Mouse (Mus musculus): Measurements from ENCODE around the gene Aifm3. TPM values are rescaled to one million over a fixed set of nuclear protein-coding genes. Genes with fewer than 3 reads are reported as not detected.
"Not testable (repeated sequence)": the region's sequence is repeated elsewhere in the genome, so short reads cannot be mapped to it uniquely, and the experiment has no call there.

Aifm3 gene
- polyA plus RNA-seq, 1 experiment from 2014 or later, result 13.6 TPM

DNA sequence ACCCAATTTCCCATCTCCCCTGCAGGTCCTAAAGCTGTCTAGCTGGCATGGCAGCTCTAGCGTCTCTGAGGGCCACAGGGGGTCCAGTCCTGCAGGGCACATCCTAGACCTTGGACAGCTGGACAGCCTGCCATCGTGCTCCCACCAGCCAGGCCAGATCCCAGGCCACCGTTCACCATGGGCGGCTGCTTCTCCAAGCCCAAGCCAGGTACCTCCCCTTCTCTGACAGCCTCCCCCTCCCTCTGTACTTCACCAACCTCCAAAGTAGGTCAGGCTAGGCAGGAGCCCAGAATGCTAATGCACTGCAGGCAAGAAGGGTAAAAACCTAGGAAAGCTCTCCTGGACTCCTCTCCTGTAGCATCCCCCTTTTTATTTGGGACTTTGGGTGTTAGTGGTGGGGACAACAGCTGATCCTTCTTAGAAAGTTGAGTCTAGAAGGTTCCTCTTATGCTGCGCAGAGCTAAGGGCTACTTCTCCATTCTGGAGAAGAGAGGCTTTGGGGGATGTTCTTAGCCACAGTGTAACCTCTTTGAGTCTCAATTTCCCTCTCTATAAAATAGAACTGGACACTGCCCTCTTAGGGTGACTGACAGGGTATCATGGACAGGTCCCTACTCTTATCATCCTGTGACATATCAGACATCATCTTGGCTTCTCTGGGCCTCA lies 2.6 kb downstream of the Aifm3 start:
- 72% methylated on average over 5 of the region's 5 CpGs for WGBS

DNA sequence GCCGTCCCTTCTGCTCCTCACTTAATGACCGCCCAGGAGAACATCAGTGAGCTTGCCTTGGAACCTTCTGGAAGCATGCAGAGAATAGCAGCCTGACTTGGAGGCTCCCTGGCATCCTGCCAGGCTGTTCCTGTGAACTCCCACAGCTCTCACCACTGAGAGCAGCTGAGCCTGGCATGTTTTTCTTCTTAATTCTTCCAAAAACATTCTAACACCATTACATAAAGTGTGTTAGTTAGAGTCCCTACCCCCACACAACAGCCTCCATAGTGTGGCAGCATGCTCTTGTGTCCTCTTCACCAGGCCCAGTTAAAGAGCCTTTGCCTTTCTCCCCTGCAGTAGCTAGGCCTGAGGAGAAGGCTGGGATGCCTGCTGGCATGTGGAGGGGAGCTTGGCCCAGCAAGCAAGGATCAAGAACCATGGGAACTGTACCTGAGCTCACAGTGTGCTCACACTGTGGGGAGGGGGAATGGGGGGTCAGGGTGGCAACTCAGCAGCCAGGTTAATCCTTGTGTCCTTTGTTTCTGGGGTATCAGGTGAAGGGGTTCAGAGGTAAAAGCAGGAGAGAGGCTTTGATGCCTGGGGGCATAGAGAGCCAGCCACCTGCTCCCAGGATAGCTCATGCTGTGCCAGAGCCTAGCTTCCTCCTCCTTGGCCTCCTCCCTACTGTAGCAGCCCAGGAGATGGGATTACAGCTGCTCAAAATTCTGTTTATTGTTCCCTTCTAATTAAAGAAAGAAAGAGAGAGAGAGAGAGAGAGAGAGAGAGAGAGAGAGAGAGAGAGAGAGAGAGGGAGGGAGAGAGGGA lies 7.3 kb downstream of the Aifm3 start:
- 57% methylated on average over 2 of the region's 2 CpGs for WGBS
- no peak overlapping the region for H3K9ac ChIP-seq (ENCODE audit: low read depth, low read length)
- no peak overlapping the region for H3K4me2 ChIP-seq (ENCODE audit: low read length)
- no peak for ATAC-seq
- H3K27me3 ChIP-seq (ENCODE audit: control insufficient read depth, insufficient read depth, low read depth, low read length), result no peaks in the 10 kb centered on the region; the same call in 1 of the 2 replicates
- H3K27ac ChIP-seq (ENCODE audit: low read length), result peak overlapping the region; percentile 49; the same call in 1 of the 2 replicates
- H3K9me3 ChIP-seq (replicated peaks; ENCODE audit: control insufficient read depth, low read length, poor library complexity, severe bottlenecking), result no peaks in the 10 kb centered on the region
- peaks cover 4% of the 10 kb centered on the region; the same call in 1 of the 2 replicates for H3K4me1 ChIP-seq (ENCODE audit: control insufficient read depth, insufficient read depth, low read length)
- H3K36me3 ChIP-seq (ENCODE audit: control insufficient read depth, insufficient read depth, low read length), result no peaks in the 10 kb centered on the region
- H3K4me3 ChIP-seq (ENCODE audit: low read depth, low read length), result no peak overlapping the region

More for the DNA sequence above, 2.6 kb downstream of the Aifm3 start:
- Histone ChIP-seq H3K9me3 (replicated peaks; ENCODE audit: control insufficient read depth, low read length, poor library complexity, severe bottlenecking) (no peaks in the 10 kb centered on the region), H3K27ac (ENCODE audit: low read length) (no peak overlapping the region), H3K36me3 (ENCODE audit: control insufficient read depth, insufficient read depth, low read length) (peaks cover 3% of the 10 kb centered on the region; the same call in 1 of the 2 replicates), H3K9ac (ENCODE audit: low read depth, low read length) (no peak overlapping the region), H3K4me2 (ENCODE audit: low read length) (no peak overlapping the region), H3K4me1 (ENCODE audit: control insufficient read depth, insufficient read depth, low read length) (peaks cover 13% of the 10 kb centered on the region; the same call in 1 of the 2 replicates), H3K27me3 (ENCODE audit: control insufficient read depth, insufficient read depth, low read depth, low read length) (peaks cover 3% of the 10 kb centered on the region), H3K4me3 (ENCODE audit: low read depth, low read length) (no peak overlapping the region)
- no peak for ATAC-seq

- no peaks in the 10 kb centered on the region for H3K9me3 ChIP-seq (replicated peaks; ENCODE audit: control insufficient read depth, low read length, poor library complexity, severe bottlenecking)
- peak; percentile 84 for ATAC-seq
- no peak overlapping the region for H3K9ac ChIP-seq (ENCODE audit: low read depth, low read length)
- no peaks in the 10 kb centered on the region for H3K36me3 ChIP-seq (ENCODE audit: control insufficient read depth, insufficient read depth, low read length)
- 12% methylated on average over 10 of the region's 10 CpGs for WGBS
- peaks cover 4% of the 10 kb centered on the region; the same call in 1 of the 2 replicates for H3K4me1 ChIP-seq (ENCODE audit: control insufficient read depth, insufficient read depth, low read length)
- H3K4me2 ChIP-seq (ENCODE audit: low read length), result peak overlapping the region; percentile 16; the same call in 1 of the 2 replicates
- no peaks in the 10 kb centered on the region for H3K27me3 ChIP-seq (ENCODE audit: control insufficient read depth, insufficient read depth, low read depth, low read length)
- no peak overlapping the region for H3K27ac ChIP-seq (ENCODE audit: low read length)
- no peak overlapping the region for H3K4me3 ChIP-seq (ENCODE audit: low read depth, low read length)
These were observed 10.0 kb downstream of the Aifm3 start for GRCm38 (mm10) chr16:17499249-17499883.

DNA sequence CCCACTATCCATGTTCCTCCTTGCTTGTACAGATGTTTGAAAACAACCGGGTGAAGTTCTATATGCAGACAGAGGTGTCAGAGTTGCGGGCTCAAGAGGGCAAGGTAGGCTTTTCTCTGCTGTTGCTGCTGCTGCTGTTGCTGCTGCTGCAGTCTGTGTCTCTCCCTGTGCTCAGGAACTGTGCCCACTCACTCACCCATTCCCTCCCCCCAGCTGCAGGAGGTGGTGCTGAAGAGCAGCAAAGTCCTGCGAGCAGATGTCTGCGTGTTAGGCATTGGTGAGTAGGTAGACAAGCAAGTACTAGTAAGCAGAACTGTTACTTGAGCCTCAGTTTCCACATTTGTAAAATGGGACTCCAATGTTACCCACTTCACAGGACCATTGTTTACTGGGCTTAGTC lies 13.3 kb downstream of the Aifm3 start:
- no peaks in the 10 kb centered on the region for H3K27me3 ChIP-seq (ENCODE audit: control insufficient read depth, insufficient read depth, low read depth, low read length)
- H3K9ac ChIP-seq (ENCODE audit: low read depth, low read length), result no peak overlapping the region
- no peak overlapping the region for H3K4me3 ChIP-seq (ENCODE audit: low read depth, low read length)
- no peaks in the 10 kb centered on the region for H3K36me3 ChIP-seq (ENCODE audit: control insufficient read depth, insufficient read depth, low read length)
- ATAC-seq, result no peak
- 87% methylated on average over 4 of the region's 4 CpGs for WGBS
- H3K4me2 ChIP-seq (ENCODE audit: low read length), result no peak overlapping the region
- H3K27ac ChIP-seq (ENCODE audit: low read length), result no peak overlapping the region
- H3K4me1 ChIP-seq (ENCODE audit: control insufficient read depth, insufficient read depth, low read length), result no peaks in the 10 kb centered on the region
- no peaks in the 10 kb centered on the region for H3K9me3 ChIP-seq (replicated peaks; ENCODE audit: control insufficient read depth, low read length, poor library complexity, severe bottlenecking)

DNA sequence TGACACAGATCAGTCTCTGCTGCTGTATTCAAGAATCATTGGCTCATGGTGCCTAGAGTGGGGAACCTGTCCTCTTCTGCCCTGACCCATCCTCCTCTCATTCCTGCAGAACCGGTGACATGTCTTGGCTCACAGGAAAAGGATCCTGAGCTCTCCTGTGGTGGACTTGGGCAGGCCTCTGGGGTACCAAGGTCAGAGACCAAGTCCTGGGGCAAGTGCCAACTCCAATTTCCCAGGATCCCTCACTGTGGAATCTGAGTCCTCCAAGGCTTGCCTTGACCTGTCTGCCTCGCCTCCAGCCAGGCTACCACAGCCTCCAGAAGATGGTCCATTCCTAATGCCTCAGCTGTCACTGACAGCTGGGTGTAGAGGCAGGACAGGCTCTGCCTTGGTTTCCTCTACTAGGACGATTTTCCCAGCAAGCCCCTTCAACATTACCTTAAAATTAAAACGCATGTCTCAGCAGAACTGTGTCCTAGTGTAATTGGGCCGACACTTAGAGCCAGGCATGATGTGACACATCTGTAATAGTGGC lies 17.7 kb downstream of the Aifm3 start:
- Histone ChIP-seq H3K9ac (ENCODE audit: low read depth, low read length) (no peak overlapping the region), H3K27me3 (ENCODE audit: control insufficient read depth, insufficient read depth, low read depth, low read length) (no peaks in the 10 kb centered on the region), H3K4me3 (ENCODE audit: low read depth, low read length) (no peak overlapping the region), H3K4me1 (ENCODE audit: control insufficient read depth, insufficient read depth, low read length) (peaks cover 15% of the 10 kb centered on the region), H3K36me3 (ENCODE audit: control insufficient read depth, insufficient read depth, low read length) (peaks cover 3% of the 10 kb centered on the region; the same call in 1 of the 2 replicates), H3K9me3 (replicated peaks; ENCODE audit: control insufficient read depth, low read length, poor library complexity, severe bottlenecking) (no peaks in the 10 kb centered on the region), H3K4me2 (ENCODE audit: low read length) (no peak overlapping the region), H3K27ac (ENCODE audit: low read length) (no peak overlapping the region)
- WGBS, result 84% methylated on average over 5 of the region's 5 CpGs
- ATAC-seq, result no peak

GRCm38 (mm10) chr16:17508031-17508430 lies 18.6 kb downstream of the Aifm3 start:
- Histone ChIP-seq H3K4me3 (ENCODE audit: low read depth, low read length) (peak overlapping the region; percentile 83), H3K27ac (ENCODE audit: low read length) (peak overlapping the region; percentile 96), H3K4me1 (ENCODE audit: control insufficient read depth, insufficient read depth, low read length) (peaks cover 15% of the 10 kb centered on the region), H3K9ac (ENCODE audit: low read depth, low read length) (peak overlapping the region; percentile 86), H3K4me2 (ENCODE audit: low read length) (peak overlapping the region; percentile 94)
- not testable (repeated sequence) for H3K36me3 ChIP-seq (ENCODE audit: control insufficient read depth, insufficient read depth, low read length); H3K27me3 ChIP-seq (ENCODE audit: control insufficient read depth, insufficient read depth, low read depth, low read length); H3K9me3 ChIP-seq (replicated peaks; ENCODE audit: control insufficient read depth, low read length, poor library complexity, severe bottlenecking)
- 42% methylated on average over 2 of the region's 3 CpGs for WGBS
- peak; percentile 2 for ATAC-seq

GRCm38 (mm10) chr16:17508546-17509239 lies 19.3 kb downstream of the Aifm3 start, which contains the start of gene Lztr1:
Gene Lztr1 (plus strand): TSS chr16:17508688.
- H3K4me3 ChIP-seq (ENCODE audit: low read depth, low read length), result peak within 1 kb of the TSS; percentile 83
- peak within 1 kb of the TSS; percentile 96 for H3K27ac ChIP-seq (ENCODE audit: low read length)
- H3K27me3 ChIP-seq (ENCODE audit: control insufficient read depth, insufficient read depth, low read depth, low read length), result no peaks in the 10 kb centered on the region
- peak within 1 kb of the TSS; percentile 94 for H3K4me2 ChIP-seq (ENCODE audit: low read length)
- peak; percentile 98 for ATAC-seq
- H3K4me1 ChIP-seq (ENCODE audit: control insufficient read depth, insufficient read depth, low read length), result peaks cover 15% of the 10 kb centered on the region
- peak within 1 kb of the TSS; percentile 86 for H3K9ac ChIP-seq (ENCODE audit: low read depth, low read length)
- no peaks in the 10 kb centered on the region for H3K9me3 ChIP-seq (replicated peaks; ENCODE audit: control insufficient read depth, low read length, poor library complexity, severe bottlenecking)
- under 1% methylated on average over 50 of the region's 50 CpGs for WGBS
- H3K36me3 ChIP-seq (ENCODE audit: control insufficient read depth, insufficient read depth, low read length), result peaks cover 8% of the 10 kb centered on the region

DNA sequence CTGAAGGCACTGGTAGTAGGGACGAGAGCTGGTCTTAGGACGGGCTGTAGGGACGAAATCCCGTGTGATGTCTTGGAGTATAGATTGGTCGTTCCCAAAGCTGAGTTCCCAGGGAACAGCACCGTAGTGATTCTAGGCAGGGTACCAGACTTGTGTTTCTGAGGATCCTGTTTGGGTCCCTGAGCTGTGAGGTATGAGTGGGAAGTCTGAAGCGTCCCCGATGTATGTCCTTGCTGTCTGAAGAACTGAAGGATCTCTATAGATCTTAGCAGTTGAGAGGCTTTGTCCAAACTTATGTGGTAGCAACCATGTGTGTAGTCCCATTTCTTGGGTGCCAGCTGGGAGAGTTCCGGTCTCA lies 19.8 kb downstream of the Aifm3 start:
- WGBS, result 8% methylated on average over 9 of the region's 9 CpGs
- no peak; the same call in 1 of the 2 replicates for ATAC-seq
- peaks cover 15% of the 10 kb centered on the region for H3K4me1 ChIP-seq (ENCODE audit: control insufficient read depth, insufficient read depth, low read length)
- H3K4me3 ChIP-seq (ENCODE audit: low read depth, low read length), result peak overlapping the region; percentile 83
- H3K9ac ChIP-seq (ENCODE audit: low read depth, low read length), result peak overlapping the region; percentile 86
- H3K36me3 ChIP-seq (ENCODE audit: control insufficient read depth, insufficient read depth, low read length), result peaks cover 8% of the 10 kb centered on the region
- H3K4me2 ChIP-seq (ENCODE audit: low read length), result peak overlapping the region; percentile 94
- peak overlapping the region; percentile 96 for H3K27ac ChIP-seq (ENCODE audit: low read length)
- no peaks in the 10 kb centered on the region for H3K9me3 ChIP-seq (replicated peaks; ENCODE audit: control insufficient read depth, low read length, poor library complexity, severe bottlenecking)
- no peaks in the 10 kb centered on the region for H3K27me3 ChIP-seq (ENCODE audit: control insufficient read depth, insufficient read depth, low read depth, low read length)

All from midbrain, embryonic 16.5 days (tissue).